In the genomic region with DNA sequence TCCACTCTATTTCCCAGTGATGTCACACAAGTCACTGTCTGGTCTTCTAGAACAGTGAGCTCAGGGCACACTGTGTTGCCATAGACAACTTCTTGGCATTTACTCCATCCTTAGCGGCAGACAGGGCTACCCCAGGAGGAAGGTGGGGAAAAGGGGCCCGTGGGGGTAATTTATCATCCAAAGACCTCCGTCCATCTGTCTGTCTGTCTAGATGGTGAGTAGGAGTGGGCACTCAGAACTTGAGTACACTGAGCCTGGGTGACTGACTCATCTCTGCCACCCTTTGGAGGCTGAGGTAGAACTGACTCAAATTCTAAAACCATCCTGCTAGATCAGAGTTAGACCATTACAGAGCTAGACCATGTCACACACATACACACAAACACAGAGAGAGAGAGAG, we compare ENCODE assay signal across 7 mouse cellular contexts. TPM values are rescaled to one million over a fixed set of nuclear protein-coding genes. Genes with fewer than 3 reads are reported as not detected.
DNase-seq lines count a peak whose midpoint lies in the region; ATAC-seq and TF ChIP-seq lines count a peak whose summit lies in the region.

A gene (plus strand): TSS at position 73 of the 400 bp plus-strand sequence.

- H3K27ac ChIP-seq in midbrain, postnatal 0 days (ENCODE audit: low read depth, low read length), result no peak within 1 kb of the TSS
- H3K27ac ChIP-seq in midbrain, embryonic 14.5 days (replicated peaks; ENCODE audit: low read depth, low read length), result no peak within 1 kb of the TSS
- H3K27ac ChIP-seq in embryonic facial prominence, embryonic 13.5 days, result no peak within 1 kb of the TSS
- H3K27ac ChIP-seq in liver, embryonic 12.5 days, result peak within 1 kb of the TSS; percentile 81

- no peak within 1 kb of the TSS for H3K9ac ChIP-seq in midbrain, postnatal 0 days (replicated peaks; ENCODE audit: low read length, poor library complexity, severe bottlenecking)
- no peak within 1 kb of the TSS for H3K9ac ChIP-seq in midbrain, embryonic 14.5 days (replicated peaks; ENCODE audit: low read length)
- no peak within 1 kb of the TSS for H3K9ac ChIP-seq in embryonic facial prominence, embryonic 13.5 days
- H3K9ac ChIP-seq in liver, embryonic 12.5 days, result peak within 1 kb of the TSS; percentile 28; the same call in 1 of the 2 replicates

- no peaks in the 10 kb centered on the region for H3K9me3 ChIP-seq in midbrain, postnatal 0 days (ENCODE audit: low read length)
- H3K9me3 ChIP-seq in midbrain, embryonic 14.5 days (ENCODE audit: control insufficient read depth, low read length), result no peaks in the 10 kb centered on the region
- H3K9me3 ChIP-seq in embryonic facial prominence, embryonic 13.5 days, result no peaks in the 10 kb centered on the region
- no peaks in the 10 kb centered on the region for H3K9me3 ChIP-seq in liver, embryonic 12.5 days (replicated peaks)

- DNase-seq in midbrain, postnatal 0 days (ENCODE audit: low spot score), result no peak
- no peak for DNase-seq in midbrain, embryonic 14.5 days
- DNase-seq in heart, postnatal 25 days (ENCODE audit: low spot score), result no peak
- no peak for DNase-seq in cerebellum, adult 11 months
- DNase-seq in lung, postnatal 10 days, result no peak

- ATAC-seq in midbrain, postnatal 0 days (ENCODE audit: low FRiP score), result no peak
- no peak for ATAC-seq in midbrain, embryonic 14.5 days (ENCODE audit: low FRiP score, low TSS enrichment)
- ATAC-seq in embryonic facial prominence, embryonic 13.5 days (ENCODE audit: insufficient number of reproducible peaks, insufficient read depth, low FRiP score, low TSS enrichment, low read depth), result no peak
- ATAC-seq in liver, embryonic 12.5 days, result no peak

- no peak within 1 kb of the TSS for H3K4me3 ChIP-seq in midbrain, postnatal 0 days (ENCODE audit: low read depth, low read length)
- no peak within 1 kb of the TSS for H3K4me3 ChIP-seq in midbrain, embryonic 14.5 days (replicated peaks; ENCODE audit: low read depth, low read length)
- no peak within 1 kb of the TSS for H3K4me3 ChIP-seq in embryonic facial prominence, embryonic 13.5 days
- no peak within 1 kb of the TSS for H3K4me3 ChIP-seq in liver, embryonic 12.5 days

- no peaks in the 10 kb centered on the region for H3K36me3 ChIP-seq in midbrain, postnatal 0 days (ENCODE audit: insufficient read depth, low read length)
- no peaks in the 10 kb centered on the region for H3K36me3 ChIP-seq in midbrain, embryonic 14.5 days (ENCODE audit: control insufficient read depth, insufficient read depth, low read length)
- H3K36me3 ChIP-seq in embryonic facial prominence, embryonic 13.5 days, result no peaks in the 10 kb centered on the region
- no peaks in the 10 kb centered on the region for H3K36me3 ChIP-seq in liver, embryonic 12.5 days

- TF ChIP-seq CTCF in midbrain, postnatal 0 days (IDR thresholded peaks at IDR 0.05), result no peak

- 82% methylated on average over 3 of the region's 3 CpGs for WGBS in midbrain, postnatal 0 days
- 78% methylated on average over 3 of the region's 3 CpGs for WGBS in midbrain, embryonic 14.5 days
- 84% methylated on average over 3 of the region's 3 CpGs for WGBS in embryonic facial prominence, embryonic 13.5 days
- whole genome bisulfite sequencing in liver, embryonic 12.5 days (ENCODE audit: insufficient replicate concordance), result 53% methylated on average over 3 of the region's 3 CpGs

- intact Hi-C loops in heart, postnatal 25 days (cut with DNase I), result no loop called here

- H3K4me1 ChIP-seq in midbrain, postnatal 0 days (ENCODE audit: insufficient read depth, low read length), result no peaks in the 10 kb centered on the region
- H3K4me1 ChIP-seq in midbrain, embryonic 14.5 days (ENCODE audit: control insufficient read depth, insufficient read depth, low read length), result 0 out of 2 replicates have a peak, but pooled peaks cover 5% of the 10 kb centered on the region
- peaks cover 16% of the 10 kb centered on the region for H3K4me1 ChIP-seq in embryonic facial prominence, embryonic 13.5 days
- H3K4me1 ChIP-seq in liver, embryonic 12.5 days, result peaks cover 85% of the 10 kb centered on the region

- H3K4me2 ChIP-seq in midbrain, postnatal 0 days (ENCODE audit: low read depth, low read length, poor library complexity, severe bottlenecking), result no peak within 1 kb of the TSS
- H3K4me2 ChIP-seq in midbrain, embryonic 14.5 days (ENCODE audit: low read length), result no peak within 1 kb of the TSS
- H3K4me2 ChIP-seq in embryonic facial prominence, embryonic 13.5 days, result no peak within 1 kb of the TSS
- peak within 1 kb of the TSS; percentile 42 for H3K4me2 ChIP-seq in liver, embryonic 12.5 days

- H3K27me3 ChIP-seq in midbrain, postnatal 0 days (ENCODE audit: insufficient read depth, low read length), result peaks cover 7% of the 10 kb centered on the region
- peaks cover 14% of the 10 kb centered on the region; the same call in 1 of the 2 replicates for H3K27me3 ChIP-seq in midbrain, embryonic 14.5 days (ENCODE audit: control insufficient read depth, insufficient read depth, low read length)
- H3K27me3 ChIP-seq in embryonic facial prominence, embryonic 13.5 days, result peaks cover 24% of the 10 kb centered on the region
- H3K27me3 ChIP-seq in liver, embryonic 12.5 days (replicated peaks), result peaks cover under 1% of the 10 kb centered on the region; the same call in 1 of the 2 replicates

RNA-seq across cellular contexts. Expression of the gene that starts here (rescaled TPM):
- 21.5 and 47.7 TPM in 2 replicates for total RNA-seq in midbrain, postnatal 0 days (2014; rRNA removed)
- 11.0 and 12.1 TPM in 2 replicates for polyA plus RNA-seq in midbrain, postnatal 0 days (2015; fragmentation: Nextera tagmentation; extraction: Ambion mirVana)
- 8.8 and 8.9 TPM in 2 replicates for polyA plus RNA-seq in midbrain, embryonic 14.5 days (2014; fragmentation: Nextera tagmentation; extraction: Ambion mirVana)
- polyA plus RNA-seq in embryonic facial prominence, embryonic 13.5 days (2015; fragmentation: Nextera tagmentation; extraction: Ambion mirVana), result 22.7 and 26.3 TPM in 2 replicates
- total RNA-seq in heart, postnatal 25 days (2021), result 10 to 100 TPM; 57.4 to 65.4 TPM
- polyA plus RNA-seq in liver, embryonic 12.5 days (2016; fragmentation: Nextera tagmentation; extraction: Ambion mirVana), result 76.9 and 79.5 TPM in 2 replicates
